Mouse (Mus musculus): ENCODE data around the gene Prlh.
A peak's percentile ranks its signal among the peaks of the same experiment; 100 is the strongest.

Gene Prlh

GRCm38 (mm10) chr1:90952808-90953207, at the start of gene Prlh:
TSS of gene Prlh (plus strand) at chr1:90953108.
- DNase-seq (ENCODE audit: low spot score) = no peak

- DNase-seq (ENCODE audit: low spot score) = no peak
These were observed 49.5 kb upstream of the Prlh start for GRCm38 (mm10) chr1:90903211-90903945.

- peak; percentile 59 for DNase-seq (ENCODE audit: low spot score)
These were observed 48.9 kb upstream of the Prlh start for GRCm38 (mm10) chr1:90903971-90904458.

- no peak for DNase-seq (ENCODE audit: low spot score)
These were observed 48.0 kb upstream of the Prlh start for GRCm38 (mm10) chr1:90904729-90905404.

GRCm38 (mm10) chr1:90906357-90906756, 46.6 kb upstream of the Prlh start:
- peak; percentile 69 for DNase-seq (ENCODE audit: low spot score)

GRCm38 (mm10) chr1:90909161-90909560, 43.7 kb upstream of the Prlh start:
- DNase-seq (ENCODE audit: low spot score) = no peak

GRCm38 (mm10) chr1:90909631-90910152, 43.2 kb upstream of the Prlh start:
- DNase-seq (ENCODE audit: low spot score) = no peak

- no peak for DNase-seq (ENCODE audit: low spot score)
These were observed 39.7 kb upstream of the Prlh start for GRCm38 (mm10) chr1:90913231-90913630.

GRCm38 (mm10) chr1:90914948-90915569, 37.8 kb upstream of the Prlh start, which contains the start of gene Mlph:
TSS of gene Mlph (plus strand) at chr1:90915085.
- peak; percentile 30 for DNase-seq (ENCODE audit: low spot score)

- peak; percentile 19 for DNase-seq (ENCODE audit: low spot score)
These were observed 35.4 kb upstream of the Prlh start for GRCm38 (mm10) chr1:90917509-90917908.

- no peak for DNase-seq (ENCODE audit: low spot score)
These were observed 31.2 kb upstream of the Prlh start for GRCm38 (mm10) chr1:90921687-90922086.

GRCm38 (mm10) chr1:90926030-90926429, 26.9 kb upstream of the Prlh start:
- peak; percentile 21 for DNase-seq (ENCODE audit: low spot score)

GRCm38 (mm10) chr1:90927308-90927707, 25.6 kb upstream of the Prlh start:
- no peak for DNase-seq (ENCODE audit: low spot score)

GRCm38 (mm10) chr1:90927929-90928574, 24.9 kb upstream of the Prlh start:
- DNase-seq (ENCODE audit: low spot score) = no peak

GRCm38 (mm10) chr1:90928575-90928934, 24.4 kb upstream of the Prlh start:
- peak; percentile 86 for DNase-seq (ENCODE audit: low spot score)

GRCm38 (mm10) chr1:90933001-90933400, 19.9 kb upstream of the Prlh start:
- DNase-seq (ENCODE audit: low spot score) = peak; percentile 29

GRCm38 (mm10) chr1:90936990-90937389, 15.9 kb upstream of the Prlh start:
- no peak for DNase-seq (ENCODE audit: low spot score)

- no peak for DNase-seq (ENCODE audit: low spot score)
These were observed 12.9 kb upstream of the Prlh start for GRCm38 (mm10) chr1:90939980-90940379.

- no peak for DNase-seq (ENCODE audit: low spot score)
These were observed 7.7 kb upstream of the Prlh start for GRCm38 (mm10) chr1:90945171-90945570.

GRCm38 (mm10) chr1:90947252-90947651, 5.7 kb upstream of the Prlh start:
- no peak for DNase-seq (ENCODE audit: low spot score)

- no peak for DNase-seq (ENCODE audit: low spot score)
These were observed 3.6 kb upstream of the Prlh start for GRCm38 (mm10) chr1:90949309-90949708.

GRCm38 (mm10) chr1:90951670-90952069, 1.2 kb upstream of the Prlh start:
- no peak for DNase-seq (ENCODE audit: low spot score)
